Mouse (Mus musculus) kidney, adult 2 months (tissue): ENCODE measurements at regions not wholly inside any gene's neighbourhood (a gene's known extent, or its start where the extent isn't known, plus 50 kb on each side); places are given as distances from the start of the nearest gene placed in this dataset.

Experiments
- CTCF ChIP-seq: fragments of 200-500 bp; conservative IDR thresholded peaks from 2 replicates; pipeline ENCODE4 v1.5.1; 2011; ENCODE audit warnings: low read depth, mild to moderate bottlenecking, control low read depth, low read length, moderate library complexity, mixed read lengths; ENCODE audit not compliant: insufficient read depth, insufficient read length
- POLR2A ChIP-seq: fragments of 200-500 bp; IDR thresholded peaks from one replicate; pipeline ENCODE4 v1.6.1; 2011; ENCODE audit warnings: low read depth, low read length, control low read depth

DNA sequence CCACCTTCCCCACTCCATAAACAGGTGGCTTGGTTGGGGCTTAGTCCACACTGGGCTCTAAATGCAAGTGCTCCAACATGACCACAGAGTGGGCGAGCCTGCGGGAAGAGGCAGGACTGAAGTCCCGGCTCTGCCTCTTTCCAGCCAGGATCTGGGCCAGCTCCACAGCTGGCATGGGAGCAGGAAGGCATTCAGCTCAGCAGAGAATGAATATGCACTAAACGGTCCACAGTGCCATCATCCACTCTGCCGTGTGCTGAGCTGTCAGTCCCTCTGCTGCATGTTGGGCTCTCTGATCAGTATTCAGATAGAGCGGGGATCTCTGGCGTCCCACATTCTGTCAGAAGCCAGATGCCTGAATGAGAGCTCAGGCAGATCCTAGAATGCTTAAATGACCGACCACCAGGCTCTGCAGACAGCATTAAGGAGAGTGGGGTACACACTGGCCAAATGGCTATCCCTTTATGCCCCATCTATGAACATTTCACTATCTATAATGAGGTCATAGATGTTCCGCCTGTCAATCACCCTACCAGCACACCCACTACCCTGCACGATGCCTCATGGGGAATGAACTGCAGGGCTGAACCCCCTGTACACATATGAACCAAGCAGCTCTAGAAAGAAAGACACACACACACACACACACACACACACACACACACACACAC is 317.3 kb downstream of the Ptpru start:
- TF ChIP-seq CTCF = no peak
- no peak for TF ChIP-seq POLR2A
